Mouse (Mus musculus) ovary, postnatal 10 days (tissue): ENCODE data around the gene Tbpl1.

Experiments used
- DNase-seq: peaks from one replicate; pipeline ENCODE4 v3.0.0; 2022; ENCODE audit warnings: low spot score

Gene Tbpl1

DNA sequence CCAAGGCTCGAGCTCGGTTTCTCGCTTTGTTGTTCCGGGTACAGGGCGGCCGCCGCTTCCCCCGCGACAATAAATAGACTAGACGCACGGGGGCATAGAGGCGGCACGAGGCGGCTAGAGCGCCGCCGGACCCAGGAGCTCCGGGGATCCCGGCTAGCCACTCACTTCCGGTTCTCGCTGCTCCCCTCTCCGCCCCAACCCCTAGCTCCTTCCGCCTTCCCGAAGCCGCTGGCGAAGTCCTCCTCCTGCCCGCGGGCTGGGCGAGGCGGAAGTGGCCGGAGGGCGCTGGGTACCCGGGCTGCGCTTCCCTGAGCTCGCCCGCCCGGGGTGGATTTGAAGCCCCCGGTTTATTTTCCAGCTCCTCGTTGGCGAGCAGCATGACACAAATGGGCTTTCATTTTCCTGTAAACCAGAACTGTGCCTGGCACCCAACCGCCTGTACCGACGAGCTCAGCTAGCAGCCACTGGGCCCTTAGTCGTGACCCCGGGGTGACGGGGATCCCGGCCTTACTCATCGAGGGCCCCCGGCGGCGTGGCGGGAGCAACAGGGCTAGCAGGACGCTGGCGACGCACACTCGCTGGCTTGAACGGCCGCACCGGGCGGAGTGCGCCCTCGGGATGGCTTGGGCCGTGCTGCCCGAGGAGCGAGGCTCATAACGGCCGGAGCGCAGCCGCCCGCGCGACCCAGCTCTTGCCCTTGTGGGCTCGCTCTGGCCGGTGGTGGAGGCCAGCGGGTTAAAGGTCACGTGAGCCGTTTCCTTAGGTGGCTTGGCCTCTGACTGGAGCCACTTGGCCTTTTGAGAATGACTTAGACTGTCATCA, at the start of gene Tbpl1:
Gene Tbpl1 (minus strand): TSS at position 667 of the 822 bp plus-strand sequence.
- DNase-seq: peak; percentile 79

DNA sequence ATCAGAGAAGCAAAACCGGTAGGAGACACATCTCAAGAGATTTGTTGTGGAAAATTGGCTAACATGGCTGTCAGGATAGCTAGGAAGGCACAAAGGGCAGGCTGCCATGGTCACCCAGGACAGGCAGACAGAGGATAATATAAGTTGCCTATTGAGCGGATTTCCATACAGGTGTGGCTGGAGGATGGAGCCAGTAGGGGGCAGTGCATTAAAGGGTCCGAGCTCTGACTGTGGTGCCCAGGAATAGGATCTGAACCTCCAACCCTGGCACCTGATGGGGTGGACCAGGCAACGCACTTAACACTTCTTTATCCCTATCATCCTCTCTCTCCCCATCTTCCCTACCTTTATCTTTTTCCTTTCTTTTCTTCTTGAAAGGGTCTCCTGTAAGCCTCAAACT, 49.7 kb upstream of the Tbpl1 start:
- no peak for DNase-seq

DNA sequence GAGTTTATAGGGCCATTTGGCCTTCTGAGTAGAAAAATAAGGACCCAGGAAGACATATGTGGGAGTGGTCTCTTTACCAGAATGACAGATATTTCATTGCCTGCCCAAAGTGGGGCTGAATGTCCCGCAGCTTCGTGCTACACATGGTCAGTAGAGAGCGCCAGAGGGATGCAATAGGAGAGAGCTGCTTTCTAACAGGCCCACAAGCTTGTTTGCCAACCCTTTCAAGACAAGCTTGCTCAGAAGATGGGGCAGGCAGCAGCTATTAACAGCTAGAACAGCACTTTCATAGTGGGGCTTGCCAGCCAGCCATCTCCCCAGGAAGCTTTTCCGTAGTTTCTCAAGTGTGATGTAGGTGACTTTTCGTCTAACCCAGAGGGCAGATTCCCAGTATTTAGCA, 46.2 kb upstream of the Tbpl1 start:
- no peak for DNase-seq

DNA sequence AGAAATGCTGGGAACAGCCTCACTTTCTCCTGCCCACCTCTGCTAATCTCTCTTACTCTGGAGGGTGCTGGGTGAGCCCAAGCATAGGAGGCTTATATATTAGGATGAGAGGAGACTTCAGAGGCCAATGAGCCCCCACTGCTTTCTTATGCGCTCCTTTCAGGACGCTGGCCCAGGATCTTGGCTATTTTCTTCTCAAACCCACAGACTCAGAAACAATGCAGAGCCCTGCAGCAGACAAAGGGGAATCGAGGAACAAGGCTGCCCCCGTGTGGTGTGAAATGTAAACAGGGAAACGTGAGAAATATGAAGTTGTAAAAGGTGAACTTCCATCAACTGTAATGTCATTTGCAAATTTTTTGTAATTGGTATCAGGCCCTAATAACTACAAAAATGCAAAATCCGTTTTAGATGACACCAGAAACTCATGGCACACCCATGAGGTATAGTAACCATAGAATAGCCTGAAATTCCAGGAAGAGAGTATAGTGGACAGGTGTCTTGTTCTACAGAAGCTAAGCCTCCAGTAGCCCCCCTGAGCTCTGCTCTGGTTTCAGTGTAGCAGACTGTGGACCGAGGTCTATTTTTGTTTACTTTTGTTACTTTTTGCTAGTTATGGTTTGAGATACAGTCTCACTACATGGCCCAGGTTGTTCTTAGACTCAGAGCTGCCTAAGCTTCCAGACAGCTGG, 44.4 kb upstream of the Tbpl1 start:
- no peak for DNase-seq

DNA sequence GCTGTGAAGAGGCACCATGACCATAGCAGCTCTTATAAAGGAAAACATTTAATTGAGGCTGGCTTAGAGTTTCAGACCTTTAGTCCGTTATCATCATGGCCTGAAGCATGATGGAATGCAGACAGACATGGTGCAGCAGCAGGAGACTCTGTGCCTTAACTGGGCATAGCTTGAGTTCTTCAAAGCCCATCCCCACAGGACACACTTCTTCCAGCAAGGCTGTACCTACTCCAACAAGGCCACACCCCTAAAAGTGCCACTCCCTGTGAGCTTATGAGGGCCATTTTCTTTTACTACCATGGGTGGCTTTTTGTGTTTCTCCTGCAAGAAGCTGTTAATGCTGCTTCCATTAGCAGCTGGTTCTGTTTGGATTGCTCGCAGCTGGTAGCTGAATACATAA, 43.7 kb upstream of the Tbpl1 start:
- no peak for DNase-seq

DNA sequence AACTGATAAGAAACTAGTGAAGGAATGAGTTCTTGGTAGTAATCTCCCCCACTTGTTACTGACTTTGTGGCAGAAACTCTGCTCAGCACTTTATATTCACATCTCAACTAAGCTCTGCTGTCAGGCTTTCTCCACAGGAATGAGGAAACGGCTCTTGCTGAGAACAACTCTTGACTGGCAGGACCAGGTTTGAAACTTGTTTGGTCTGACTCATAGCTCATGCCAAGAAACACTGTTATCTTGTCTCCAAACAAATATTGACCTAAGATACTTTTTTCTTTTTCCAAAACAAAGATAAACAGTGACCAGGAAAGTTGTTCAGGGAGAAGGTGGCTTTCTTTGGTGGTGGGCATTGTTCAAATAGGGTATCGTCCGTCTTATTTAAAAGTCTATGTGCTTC, 42.9 kb upstream of the Tbpl1 start:
- no peak for DNase-seq

DNA sequence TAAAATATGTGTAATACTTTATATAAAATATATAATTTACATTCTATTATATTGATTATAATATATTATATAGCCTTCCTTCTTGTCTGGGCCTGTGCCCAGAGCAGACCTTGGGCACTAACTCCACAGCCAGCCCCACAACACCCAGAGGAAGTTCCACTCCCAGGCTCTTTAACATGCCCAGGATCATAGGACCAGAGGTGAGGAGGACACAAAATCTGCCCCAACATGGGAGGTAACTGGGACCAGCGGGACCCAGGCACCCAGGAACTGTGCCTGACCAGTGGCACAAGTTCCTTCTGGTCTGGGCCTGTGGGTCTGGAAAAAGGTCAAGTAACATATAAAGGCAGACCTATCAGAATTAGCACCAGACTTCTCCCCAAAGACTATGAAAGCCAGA, 22.5 kb upstream of the Tbpl1 start:
- DNase-seq: no peak

DNA sequence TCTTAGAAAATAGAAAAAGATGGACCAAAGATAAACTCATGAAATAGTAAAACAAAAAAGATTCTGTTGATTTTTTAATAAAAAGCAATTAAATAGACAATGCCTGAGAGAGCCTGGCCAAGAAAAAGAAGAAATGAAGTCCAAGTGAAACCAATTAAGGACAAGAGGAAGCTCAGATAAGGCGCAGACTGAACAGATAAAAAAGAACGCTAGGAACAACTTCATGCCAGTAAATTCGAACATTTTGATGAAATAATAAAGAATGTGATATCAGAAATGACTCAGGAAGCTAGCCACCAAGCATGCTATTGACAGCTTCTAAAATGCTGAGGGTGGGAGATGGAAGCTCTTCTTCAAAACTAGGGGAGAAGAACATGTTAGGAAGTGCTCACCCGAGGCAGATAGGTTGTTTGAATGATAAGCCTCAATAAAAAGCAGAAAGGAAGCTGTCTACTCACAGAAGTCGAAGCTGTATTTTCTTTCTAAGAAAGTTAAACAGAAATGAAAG, 19.5 kb upstream of the Tbpl1 start:
- DNase-seq: no peak

DNA sequence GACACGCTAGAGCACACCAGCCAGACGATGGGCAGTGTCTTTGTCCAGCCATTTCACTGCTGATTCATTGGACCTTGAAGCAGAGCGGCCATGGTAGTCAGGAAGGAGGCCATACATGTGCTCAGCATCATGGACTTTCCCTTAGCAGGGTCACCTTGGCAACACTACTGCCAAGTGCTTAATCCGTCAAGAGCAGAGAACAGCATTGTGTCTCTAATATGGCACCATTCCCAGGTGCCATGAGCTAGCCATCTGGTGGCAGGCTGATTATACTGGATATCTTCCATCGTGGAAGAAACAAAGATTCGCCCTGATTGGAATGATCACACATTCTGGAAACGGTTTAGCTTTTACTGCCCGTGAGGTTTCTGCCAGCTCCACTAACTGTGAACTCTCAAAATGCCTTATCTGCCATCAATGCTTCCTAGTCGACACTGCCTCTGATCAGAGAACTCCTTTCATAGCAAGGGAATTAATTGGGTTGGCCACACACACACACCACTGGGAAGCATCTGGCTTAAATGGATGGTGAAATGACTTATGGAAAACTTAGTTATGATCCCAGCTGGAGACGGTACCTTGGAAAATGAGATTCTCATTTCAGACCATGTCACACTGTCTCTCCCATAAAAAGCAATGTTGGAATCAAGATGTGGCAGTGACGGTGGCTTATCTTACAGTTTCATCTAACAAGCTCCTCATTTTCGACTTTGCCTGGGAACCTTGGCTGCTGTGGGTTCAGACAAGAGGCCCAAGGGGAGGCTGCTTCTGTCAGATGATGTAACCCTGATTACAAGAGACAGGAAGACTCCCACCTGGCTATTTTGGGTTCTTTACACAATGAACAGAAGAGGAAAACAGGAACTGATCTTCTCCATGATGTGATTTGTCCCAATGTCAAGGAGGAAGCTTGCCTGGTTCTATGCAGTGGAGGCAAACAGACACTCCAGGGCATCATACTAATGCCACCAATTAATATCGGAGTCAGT, 14.9 kb upstream of the Tbpl1 start:
- DNase-seq: no peak

DNA sequence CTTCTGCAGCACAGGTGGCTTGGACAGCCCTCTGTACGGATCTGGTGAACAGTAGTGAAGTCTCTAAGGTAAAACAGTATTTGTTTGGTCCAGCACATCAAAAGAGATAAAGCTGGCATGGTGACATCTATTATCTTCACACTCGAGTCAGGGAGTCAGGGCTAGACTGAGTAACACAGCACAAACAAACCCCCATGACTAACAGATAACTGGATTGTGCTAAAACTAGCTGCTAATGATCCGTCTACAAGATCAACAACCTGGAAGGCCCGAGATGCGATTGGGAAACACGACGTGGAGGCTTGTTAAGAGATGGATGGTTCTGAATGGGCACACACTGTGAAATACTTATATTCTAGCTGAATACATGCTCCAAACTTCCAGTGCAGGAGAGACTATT, 14.2 kb upstream of the Tbpl1 start:
- no peak for DNase-seq

DNA sequence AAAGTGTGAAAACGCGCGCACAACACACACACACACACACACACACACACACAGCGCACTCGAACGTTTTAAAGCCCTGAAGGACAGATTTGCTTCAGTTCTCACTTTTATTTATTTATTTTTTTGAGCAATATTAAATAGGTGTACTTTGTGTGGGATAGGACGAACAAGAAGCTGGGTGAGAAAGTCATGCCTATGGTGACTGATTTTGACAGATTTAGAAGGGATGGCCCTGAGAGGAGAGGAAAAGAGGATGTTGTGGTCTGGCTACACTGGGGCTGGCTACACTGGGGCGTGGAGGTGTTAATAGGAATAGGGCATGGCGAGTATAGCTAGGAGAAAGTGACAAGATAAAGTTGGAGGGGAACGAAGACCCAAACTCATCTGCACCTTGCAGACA, 443 bp upstream of the Tbpl1 start:
- DNase-seq: no peak

DNA sequence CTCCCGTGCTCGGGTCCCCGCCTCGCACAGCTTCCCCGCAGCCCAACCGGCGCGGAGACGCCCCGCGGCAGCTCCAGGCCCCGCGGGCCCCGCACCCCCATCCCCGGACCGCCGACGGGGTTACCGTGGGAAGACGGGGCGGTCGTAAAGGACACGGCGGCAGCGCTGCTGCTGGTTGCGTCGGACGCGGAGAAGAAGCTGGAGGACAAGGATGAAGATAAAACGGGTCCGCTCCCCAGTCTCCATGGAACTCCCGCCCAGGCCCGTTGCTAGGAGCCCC, 806 bp downstream of the Tbpl1 start:
- DNase-seq: no peak

DNA sequence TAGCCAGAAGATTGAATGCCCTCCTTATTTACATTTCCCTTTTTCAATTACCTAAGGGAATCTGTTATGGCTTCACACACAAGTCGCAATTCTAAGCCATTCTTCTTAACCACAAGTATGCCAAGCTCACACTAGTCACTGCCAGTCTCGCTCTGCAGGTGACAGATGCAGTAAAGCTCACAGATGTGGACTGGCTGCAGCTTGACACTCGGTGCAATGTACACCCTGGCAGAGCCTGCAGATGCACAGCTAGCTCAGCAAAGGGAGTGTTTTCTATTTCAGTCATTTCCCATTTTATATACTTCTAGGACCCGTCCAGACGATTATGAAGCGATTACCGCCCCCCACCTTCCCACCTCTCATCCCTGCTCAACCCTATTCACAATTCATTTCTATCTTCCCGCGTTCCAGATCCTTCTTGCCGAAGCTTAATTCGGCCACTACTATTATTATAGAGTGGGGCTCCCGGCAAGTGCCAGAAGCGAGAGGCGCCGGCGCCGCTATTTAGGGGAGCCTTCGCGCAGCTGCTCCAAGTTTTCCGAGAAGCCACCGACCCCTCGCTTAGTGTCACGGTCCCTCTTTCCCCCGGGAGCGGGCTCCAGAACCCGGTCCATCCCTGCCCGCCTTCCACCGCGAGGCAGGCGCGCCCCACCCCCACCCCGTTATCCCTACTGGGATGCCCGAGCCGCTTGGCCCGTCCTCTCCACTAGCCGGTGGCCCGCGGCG, 1.3 kb downstream of the Tbpl1 start:
- DNase-seq: no peak

DNA sequence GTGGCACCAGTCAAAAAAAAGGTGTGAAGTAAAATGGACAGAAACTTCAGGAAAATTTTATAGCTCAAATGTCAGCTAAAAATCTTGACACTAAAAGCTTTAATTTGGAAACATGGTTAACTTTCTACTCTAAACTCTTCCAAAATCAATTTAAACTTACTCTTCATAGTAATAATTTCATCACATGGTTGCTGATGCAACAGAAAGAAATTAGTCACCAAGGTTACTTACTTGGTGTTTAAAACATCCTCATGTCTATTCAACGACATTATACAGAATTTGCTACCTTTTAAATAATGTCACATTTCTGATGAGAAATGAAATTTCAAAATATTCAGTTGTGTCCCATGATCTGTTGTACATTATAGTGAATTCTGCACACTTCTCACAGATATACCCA, 3.5 kb downstream of the Tbpl1 start:
- DNase-seq: no peak

DNA sequence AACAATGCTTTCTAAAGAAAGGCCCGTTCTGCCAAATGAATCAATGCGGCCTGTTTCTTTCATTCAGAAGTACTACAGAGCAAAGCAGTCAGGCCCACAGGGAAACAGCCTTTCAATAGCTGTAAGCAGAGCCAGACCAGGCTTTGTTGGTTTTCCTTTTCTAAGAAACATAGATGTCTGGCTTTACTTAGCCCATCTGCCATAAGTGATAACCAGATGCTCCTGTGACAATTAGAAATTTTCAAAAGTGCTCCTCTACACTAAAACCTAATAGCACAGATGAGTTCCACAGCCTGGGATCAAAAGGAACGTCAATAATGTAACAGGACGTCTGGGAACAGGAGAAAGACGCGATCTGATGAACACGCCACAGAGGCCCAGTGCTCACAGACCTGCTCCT, 5.4 kb downstream of the Tbpl1 start:
- DNase-seq: no peak

DNA sequence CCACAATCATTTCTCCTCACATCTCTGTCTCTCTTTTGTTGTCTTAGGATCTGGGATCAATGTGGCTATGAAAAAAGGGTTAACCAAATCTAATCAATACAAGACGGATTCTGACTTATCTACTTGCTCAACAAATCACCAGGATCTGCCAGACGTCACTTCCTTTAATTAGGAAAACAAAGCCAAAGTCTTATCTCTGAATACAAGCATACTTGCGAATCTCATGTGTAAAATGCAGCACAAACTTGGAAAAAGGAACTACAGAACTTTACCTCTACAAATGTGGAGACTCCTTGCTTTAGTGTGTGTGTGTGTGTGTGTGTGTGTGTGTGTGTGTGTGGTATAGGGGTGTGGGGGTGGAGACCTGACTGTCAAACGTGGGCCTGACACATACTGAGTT, 6.6 kb downstream of the Tbpl1 start:
- DNase-seq: no peak

DNA sequence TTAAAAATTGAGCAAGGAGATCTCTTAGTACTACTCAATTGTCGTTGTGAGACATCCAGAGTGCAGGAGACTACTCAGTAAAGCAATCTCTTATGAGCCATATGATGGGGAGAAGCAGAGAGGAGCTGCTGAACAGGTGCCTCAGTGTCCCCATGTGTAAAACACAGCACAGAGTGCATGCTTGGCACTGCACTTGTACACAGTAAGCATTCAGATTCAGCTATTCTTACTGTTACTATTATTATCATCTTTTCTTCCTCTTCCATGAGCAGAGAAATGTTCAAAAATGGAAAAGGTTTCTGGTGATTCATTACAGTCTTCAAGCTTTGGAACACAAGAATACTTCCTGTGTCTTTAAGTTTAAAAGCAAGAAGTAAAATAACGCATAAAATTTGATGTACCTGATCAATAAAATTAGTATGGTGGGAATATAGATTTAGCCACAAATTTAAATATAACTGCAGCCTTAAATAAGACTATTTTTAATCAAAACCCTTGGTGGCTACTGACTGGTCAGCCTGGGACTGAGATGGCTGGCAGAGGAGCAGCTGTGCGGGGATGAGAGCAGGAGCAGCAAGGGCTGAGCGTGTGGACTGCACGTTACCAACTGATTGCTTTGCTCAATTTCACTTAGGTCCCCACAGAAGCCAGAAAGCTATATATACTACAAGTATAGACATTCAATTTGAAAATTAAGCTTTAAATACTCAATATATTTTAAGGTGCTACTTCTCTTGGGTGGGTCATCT, 10.8 kb downstream of the Tbpl1 start:
- no peak for DNase-seq

DNA sequence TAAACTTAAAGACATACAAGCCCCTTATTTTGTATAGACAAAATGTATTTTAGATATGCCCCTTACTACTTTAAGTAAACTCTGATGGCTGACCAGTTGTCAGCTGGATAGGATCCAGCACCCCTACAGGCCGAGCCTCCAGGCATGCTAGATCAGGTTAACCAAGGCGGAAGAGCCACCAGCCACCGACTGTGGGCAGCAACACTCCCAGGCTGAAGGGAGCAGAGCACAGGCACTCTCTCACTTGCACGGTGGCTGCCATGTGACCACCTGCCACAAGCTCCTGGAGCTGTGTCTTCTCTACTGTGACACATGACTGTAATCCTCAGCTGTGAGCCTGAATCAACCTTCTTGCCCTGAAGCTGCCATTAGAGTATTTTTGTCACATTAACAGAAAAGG, 13.3 kb downstream of the Tbpl1 start:
- DNase-seq: no peak

DNA sequence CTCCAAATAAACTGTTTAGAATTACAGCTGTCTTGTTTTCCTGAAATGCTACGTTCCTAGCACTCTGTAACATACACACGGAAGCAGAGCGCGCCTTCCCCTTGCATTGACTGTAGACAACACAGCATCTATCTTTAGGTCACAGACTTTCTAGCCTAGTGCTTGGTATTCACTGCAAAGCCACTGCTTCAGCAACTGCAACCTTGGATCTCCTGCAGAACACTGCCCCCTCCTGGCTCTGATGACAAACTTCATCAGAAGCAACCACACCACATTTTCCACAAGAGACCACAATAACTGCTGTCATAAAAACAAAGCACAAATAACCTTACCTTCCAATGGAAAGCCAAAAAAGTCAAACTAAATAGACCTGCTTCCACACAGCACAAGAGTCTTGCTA, 17.2 kb downstream of the Tbpl1 start:
- DNase-seq: no peak

DNA sequence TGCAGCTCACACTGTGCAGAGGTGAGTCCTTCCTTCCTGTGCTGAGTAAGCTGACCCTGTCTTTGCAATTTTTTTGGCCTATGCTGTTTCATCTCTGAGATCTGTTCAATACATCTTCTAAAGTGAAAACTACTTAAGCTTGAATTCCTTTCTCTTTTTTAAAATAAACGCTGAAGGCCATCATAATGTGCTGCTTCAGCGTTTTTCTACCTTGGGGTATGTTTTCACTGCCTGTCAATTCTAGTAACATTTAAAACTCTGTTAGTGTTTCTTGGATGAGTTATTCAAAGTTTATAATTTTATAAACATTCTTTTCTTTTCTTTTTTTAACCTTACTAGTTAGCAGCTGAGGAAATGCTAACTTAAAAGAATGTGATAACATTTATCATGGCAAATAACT, 18.8 kb downstream of the Tbpl1 start:
- no peak for DNase-seq

DNA sequence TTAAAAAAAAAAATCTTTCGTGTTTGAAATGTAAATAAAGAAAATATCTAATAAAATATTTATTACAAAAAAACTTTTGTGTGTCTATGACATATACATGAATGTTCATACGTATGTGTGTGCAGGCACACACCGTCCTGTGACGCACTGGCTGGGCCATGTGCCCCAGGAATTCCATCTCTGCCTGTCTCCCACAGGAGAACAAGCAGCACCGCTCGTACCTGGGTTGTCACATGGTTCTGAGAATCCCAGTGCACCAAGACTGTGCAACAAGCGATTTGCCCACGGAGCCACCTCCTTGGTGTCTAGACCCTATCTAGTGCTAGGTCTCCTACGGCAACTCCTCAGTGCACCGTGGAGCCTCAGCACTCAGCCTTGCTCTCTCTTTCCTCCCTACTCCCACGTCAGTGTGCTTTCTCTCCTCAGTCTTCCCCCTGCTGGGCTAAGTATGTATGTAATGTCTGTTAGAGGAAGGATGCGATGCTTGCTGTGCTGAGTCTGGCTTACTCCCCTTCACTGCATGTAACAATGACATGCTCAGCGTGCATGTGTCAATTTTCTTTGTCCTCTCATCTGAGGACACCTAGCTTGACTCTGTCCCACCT, 21.5 kb downstream of the Tbpl1 start:
- DNase-seq: no peak
